Mouse (Mus musculus) ovary, adult 2 months (tissue): ENCODE measurements around the gene Rps18. TPM values are rescaled to one million over a fixed set of nuclear protein-coding genes. Genes with fewer than 3 reads are reported as not detected.

ENCODE experiments used
- polyA plus RNA-seq: library from polyadenylated mRNA; depleted of rRNA; stranded (reverse); fragments of >200 nt; gene quantifications from 2 replicates; pipeline ENCODE4 v1.2.3, GENCODE M21; 2012; rRNA removed

The Rps18 gene
- polyA plus RNA-seq, result 733 and 1,224 TPM in 2 replicates

DNA sequence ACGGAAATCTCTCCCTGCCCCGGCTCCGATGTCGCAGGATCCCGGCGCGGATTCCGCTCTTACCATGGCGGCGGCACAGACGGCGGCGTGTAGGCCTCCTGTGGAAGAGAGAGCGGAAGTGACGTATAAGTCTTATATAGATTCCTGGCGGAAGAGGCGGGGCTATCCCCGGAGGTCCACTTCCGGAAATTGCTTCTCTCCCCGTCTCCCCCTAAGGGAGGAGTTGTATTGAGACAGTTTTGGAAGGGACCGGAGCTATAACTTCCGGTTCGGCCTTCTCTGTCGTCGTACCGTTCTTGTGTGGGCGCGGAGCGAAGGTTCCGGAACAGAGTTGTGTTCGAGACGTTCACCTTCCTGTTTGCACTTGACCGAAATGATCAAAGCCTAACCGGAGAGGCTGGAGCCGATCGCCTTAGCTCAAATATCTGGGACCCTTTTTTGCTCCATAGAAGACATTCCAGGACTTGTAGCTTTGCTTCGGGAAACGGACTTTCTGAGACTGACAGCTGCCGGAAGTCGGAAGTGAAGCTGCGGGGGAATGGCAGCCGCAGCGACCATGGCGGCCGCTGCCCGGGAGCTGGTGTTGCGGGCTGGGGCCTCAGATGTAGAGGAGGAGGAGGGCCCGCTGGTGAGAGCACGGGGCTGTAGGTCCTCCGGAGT, at the start of gene Rps18, which contains the start of gene Vps52:
Gene Rps18, minus strand, starts transcription at position 447 of the 660 bp plus-strand sequence.
Gene Vps52, plus strand, starts transcription at position 258 of the 660 bp plus-strand sequence.

DNA sequence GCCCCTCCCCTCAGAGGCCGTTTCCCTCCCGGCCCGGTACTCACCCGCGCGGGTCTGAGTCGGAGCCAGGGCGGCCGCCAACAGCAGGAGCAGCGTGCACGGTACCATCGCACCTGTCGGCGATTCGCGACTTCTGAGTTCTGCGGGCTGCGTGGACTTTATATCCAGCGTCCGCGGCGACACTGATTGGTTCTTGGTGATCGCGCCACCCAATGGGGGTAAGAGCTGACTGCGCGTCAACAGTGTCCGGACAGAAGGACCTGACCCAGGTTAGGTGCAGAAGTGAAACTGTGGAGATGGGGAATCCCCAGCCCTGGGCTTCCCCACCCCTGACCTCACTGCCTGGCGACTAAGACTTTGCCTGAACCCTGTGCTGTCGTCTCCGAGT, 44.3 kb upstream of the Rps18 start, which contains the start of gene H2-K1:
Gene H2-K1, minus strand, starts transcription at position 198 of the 388 bp plus-strand sequence.

DNA sequence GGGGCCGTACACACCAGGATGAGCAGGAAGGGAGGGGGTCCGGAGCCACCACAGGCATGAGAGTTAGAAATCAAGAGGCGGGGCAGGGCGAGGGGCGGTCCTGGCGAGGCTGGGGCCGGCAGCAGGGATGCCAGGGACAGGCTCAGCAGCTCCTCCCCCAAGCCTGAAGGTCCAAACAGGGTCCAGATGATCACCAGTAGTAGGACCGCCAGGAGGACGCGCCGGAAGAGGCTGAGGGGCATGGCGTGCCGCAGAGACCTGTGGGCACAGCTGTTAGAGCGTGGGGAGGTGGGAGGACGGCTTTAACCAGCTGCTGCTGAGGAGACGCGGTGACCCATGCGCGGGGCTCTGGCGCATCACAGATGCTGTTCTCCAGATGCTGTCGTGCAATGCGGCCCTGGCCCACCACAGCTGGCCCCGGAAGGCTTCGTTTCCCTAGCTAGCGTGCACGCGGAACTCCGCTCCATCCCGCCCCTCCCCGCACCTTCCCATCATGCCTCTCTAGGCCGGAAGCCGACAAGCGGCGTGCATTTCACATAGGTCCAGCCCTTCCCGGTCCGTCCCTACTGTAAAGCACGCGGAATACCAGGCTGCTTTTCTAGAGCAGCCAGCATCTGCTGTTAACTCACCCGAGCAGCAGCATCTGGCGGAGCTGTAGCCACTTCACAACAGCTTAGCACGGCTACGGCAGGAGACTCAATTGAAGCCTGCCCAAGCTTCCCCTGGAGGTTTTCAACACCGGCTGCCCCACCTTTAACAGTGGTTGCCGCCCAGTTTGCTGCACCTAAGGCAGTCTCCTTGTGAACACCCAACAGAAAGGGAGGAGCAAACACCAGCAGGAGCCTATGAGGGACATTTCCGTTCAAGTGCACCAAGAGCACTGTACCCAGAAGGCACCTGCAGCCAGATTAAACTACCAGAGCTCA, 4.5 kb downstream of the Rps18 start, which contains the start of gene B3galt4:
Gene B3galt4, minus strand, starts transcription at position 468 of the 926 bp plus-strand sequence.

DNA sequence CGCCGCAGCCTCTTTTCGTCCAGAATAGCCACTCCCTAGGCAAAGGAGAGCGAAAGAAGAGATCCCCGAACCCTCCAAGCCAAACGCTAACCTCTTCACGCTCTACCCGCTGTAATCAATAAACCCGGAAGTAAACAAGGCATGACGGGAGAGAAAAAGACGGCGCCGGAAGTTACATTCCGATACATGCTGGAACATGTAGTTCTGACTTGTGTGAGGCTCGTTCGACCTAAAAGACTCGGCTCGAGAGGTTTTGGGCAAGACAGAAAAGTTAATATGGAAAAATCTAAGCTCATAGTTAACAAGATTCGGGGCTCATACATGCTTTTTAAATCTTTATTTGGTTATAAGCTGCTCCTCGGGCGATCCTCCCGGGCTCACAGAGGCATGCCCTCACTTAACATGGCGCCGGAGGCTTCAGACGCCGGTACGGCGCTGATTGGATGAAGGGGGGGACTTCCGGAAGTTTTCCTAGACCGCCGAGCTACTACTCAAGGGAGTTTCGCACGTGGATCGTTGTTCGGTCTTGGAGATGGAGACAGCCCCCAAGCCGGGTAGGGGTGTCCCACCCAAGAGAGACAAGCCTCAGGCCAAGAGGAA, 15.5 kb downstream of the Rps18 start, which contains the start of the genes Pfdn6 and Wdr46:
Gene Pfdn6, minus strand, starts transcription at position 138 of the 600 bp plus-strand sequence.
Gene Wdr46, plus strand, starts transcription at position 455 of the 600 bp plus-strand sequence.

DNA sequence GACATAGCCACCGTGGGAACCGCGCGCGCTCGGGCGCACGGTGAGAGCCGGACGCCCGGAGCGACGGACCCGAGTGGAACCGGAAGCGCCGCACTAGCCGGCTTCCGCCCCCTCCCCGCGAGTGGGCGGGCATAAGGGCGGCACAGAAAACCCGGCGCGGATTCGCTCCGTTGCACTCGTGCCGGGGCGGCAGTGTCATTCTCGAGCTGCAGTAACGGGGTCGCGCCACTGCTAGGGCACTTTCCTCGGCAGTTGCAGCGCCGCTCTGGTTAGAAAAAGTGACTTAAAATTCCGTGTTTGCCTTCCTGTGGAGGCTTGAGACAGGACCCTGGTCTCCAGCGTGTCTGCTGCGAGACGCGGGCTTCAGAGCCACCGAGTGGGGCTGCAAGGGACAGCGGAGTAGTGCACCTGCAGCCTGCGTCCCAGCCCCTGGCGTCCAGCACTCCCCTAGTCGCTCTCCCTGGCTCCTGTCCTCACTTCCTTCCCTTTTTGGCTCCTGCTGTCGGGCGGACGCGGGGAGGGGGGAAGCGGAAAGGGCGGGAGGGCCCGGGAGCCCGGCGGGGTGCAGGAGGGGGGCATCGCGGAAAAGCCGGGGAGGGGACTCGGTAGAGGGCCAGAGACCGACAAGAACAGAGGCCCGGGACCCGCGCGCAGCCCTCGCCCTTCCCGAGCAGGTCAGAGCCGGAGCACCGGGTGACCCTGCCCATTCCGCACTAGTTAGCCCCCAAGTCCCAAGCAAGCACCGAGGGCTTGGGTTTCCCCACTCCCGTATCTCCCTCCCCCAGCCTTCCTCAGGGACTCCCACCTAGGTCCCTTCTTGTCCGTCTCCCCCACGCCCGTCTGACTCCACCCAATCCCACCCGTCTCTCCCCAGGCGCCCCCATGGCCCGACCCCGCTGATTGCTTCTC, 26.2 kb downstream of the Rps18 start, which contains the start of gene Rgl2:
Gene Rgl2, plus strand, starts transcription at position 173 of the 909 bp plus-strand sequence.

DNA sequence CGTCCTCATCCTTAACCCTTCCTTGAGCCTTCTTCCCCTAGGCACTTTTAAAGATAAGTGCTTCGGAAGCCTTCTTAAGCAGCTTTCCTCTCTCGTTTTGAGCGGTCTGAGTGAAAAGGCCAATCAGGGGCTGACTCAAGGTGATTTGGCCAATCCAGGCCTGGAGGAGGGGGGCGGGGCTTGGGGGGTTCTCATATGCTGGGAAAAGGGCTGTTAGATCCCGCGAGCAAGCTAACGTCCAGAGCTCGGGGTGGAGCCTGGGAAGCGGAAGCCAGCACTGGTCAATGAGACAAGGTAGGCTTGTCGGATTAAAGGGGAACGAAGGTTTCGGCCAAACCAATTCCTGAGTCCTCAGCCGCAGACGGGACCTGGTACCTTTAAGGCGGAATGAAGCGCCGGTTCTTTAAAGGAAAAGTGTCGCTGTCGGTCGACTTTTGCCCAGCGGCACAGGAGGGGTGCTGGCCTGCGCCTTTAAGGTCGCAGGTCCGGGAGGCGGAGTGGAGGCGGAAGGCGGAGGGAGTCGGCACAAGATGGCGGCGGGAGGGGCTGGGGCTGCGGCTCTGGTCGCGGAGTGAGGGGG, 40.0 kb downstream of the Rps18 start, which contains the start of the genes Tapbp and Zbtb22:
Gene Tapbp, plus strand, starts transcription at position 229 of the 580 bp plus-strand sequence.
Gene Zbtb22, plus strand, starts transcription at position 234 of the 580 bp plus-strand sequence.

DNA sequence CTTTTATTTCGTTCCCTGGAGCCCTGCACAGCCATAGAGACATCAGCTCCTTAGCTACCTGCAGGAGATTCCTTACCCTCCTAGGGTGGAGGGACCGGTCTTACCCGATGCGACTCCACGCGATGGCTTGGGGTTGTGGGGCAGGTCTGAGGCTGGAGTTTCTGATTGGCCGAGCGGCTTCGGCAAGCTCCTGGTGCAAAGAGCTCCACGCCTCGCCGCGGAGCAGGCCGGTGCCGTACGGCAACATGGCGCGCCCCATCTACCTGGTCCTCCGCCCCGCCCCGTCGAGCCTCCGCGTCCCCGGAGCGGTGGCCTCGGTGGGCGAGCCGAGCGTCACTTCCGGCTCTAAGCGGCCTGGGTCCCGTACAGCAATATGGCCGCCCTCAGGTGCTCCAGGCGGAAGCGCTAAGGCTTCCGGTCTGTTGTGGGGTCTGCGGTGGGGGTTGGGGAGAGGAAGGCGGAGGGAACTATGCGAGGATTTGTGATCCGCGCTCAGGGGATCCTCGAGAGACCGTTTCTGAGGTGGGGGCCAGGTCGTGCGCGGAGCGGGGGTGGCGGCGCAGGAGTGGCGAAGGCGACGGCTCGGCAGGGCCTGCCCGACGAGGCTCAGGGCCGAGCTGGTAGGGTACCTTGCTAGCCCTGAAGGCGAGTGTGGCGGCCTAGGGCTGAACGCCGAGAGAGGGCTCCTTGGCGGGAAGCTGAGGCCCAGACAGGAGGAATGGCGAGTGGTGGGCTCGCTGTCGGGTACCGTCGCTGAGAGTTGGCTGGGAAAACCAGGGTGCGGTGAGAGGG, 46.5 kb downstream of the Rps18 start, which contains the start of gene Daxx:
Gene Daxx, plus strand, starts transcription at position 338 of the 792 bp plus-strand sequence.

DNA sequence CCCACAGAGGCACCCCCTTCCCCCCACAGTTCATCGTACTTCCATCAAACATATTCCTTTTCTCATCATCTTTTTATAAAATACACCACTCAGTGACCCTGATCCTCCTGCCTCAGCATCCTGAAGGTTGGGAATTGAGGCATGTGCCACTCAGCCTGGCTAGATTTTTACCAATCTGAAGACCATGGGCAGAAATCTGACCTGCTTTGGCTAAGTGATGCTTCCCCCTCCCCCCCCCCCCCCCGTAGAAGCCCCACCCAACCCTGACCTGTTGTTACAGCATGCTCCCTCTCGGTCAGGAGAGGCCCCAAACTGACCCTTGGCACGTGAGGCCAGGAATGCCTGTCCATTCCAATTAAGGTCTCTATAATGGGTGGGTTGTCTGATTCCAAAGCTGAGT, 51.0 kb downstream of the Rps18 start, which contains the start of gene Platr17:
Gene Platr17, plus strand, starts transcription at position 301 of the 400 bp plus-strand sequence.

Other genes with a start within 250 kb of the Rps18 start
- 93.6 and 111 TPM in 2 replicates for gene March2, start 237.3 kb downstream of the Rps18 start, polyA plus RNA-seq
- 589 and 629 TPM in 2 replicates for gene Rab11b, start 195.5 kb downstream of the Rps18 start, polyA plus RNA-seq
- gene Angptl4, start 174.2 kb downstream of the Rps18 start, polyA plus RNA-seq, result 133 and 185 TPM in 2 replicates
- gene Kank3, start 145.5 kb downstream of the Rps18 start, polyA plus RNA-seq, result 193 and 200 TPM in 2 replicates
- gene Rps28, start 131.4 kb downstream of the Rps18 start, polyA plus RNA-seq, result 1,023 and 1,245 TPM in 2 replicates
- gene Ndufa7, start 131.4 kb downstream of the Rps18 start, polyA plus RNA-seq, result 549 and 689 TPM in 2 replicates
- 124 and 183 TPM in 2 replicates for gene Cd320, start 112.9 kb downstream of the Rps18 start, polyA plus RNA-seq
- gene Gm7029, start 82.2 kb downstream of the Rps18 start, polyA plus RNA-seq, result not detected in 2 replicates
- 12.1 and 15.3 TPM in 2 replicates for gene Kifc1, start 65.3 kb downstream of the Rps18 start, polyA plus RNA-seq
- gene Platr17, start 50.9 kb downstream of the Rps18 start, polyA plus RNA-seq, result 0.43 TPM in 1 of 2 replicates, not detected in the other
- 53.9 and 59.5 TPM in 2 replicates for gene Daxx, start 46.6 kb downstream of the Rps18 start, polyA plus RNA-seq
- 189 and 212 TPM in 2 replicates for gene Tapbp, start 40.1 kb downstream of the Rps18 start, polyA plus RNA-seq
- 105 and 109 TPM in 2 replicates for gene Zbtb22, start 40.1 kb downstream of the Rps18 start, polyA plus RNA-seq
- 212 and 227 TPM in 2 replicates for gene Rgl2, start 26.5 kb downstream of the Rps18 start, polyA plus RNA-seq
- gene Pfdn6, start 15.7 kb downstream of the Rps18 start, polyA plus RNA-seq, result 18.3 and 18.5 TPM in 2 replicates
- 26.7 and 33.0 TPM in 2 replicates for gene Wdr46, start 15.3 kb downstream of the Rps18 start, polyA plus RNA-seq
- 13.9 and 15.3 TPM in 2 replicates for gene B3galt4, start 4.5 kb downstream of the Rps18 start, polyA plus RNA-seq
- 65.4 and 80.8 TPM in 2 replicates for gene Vps52, start 189 bp downstream of the Rps18 start, polyA plus RNA-seq
- gene H2-K1, start 44.3 kb upstream of the Rps18 start, polyA plus RNA-seq, result 968 and 1,399 TPM in 2 replicates
- gene Ring1, start 68.7 kb upstream of the Rps18 start, polyA plus RNA-seq, result 133 and 190 TPM in 2 replicates
- 161 and 192 TPM in 2 replicates for gene H2-Ke6, start 72.1 kb upstream of the Rps18 start, polyA plus RNA-seq
- 301 and 303 TPM in 2 replicates for gene Slc39a7, start 75.7 kb upstream of the Rps18 start, polyA plus RNA-seq
- gene Rxrb, start 75.8 kb upstream of the Rps18 start, polyA plus RNA-seq, result 85.3 and 124 TPM in 2 replicates
- 1.5 and 2.2 TPM in 2 replicates for gene Col11a2, start 83.4 kb upstream of the Rps18 start, polyA plus RNA-seq
- 4.3 and 5.2 TPM in 2 replicates for gene H2-Oa, start 136.3 kb upstream of the Rps18 start, polyA plus RNA-seq
- gene H2-DMa, start 163.5 kb upstream of the Rps18 start, polyA plus RNA-seq, result 27.4 and 34.5 TPM in 2 replicates
- gene Brd2, start 166.6 kb upstream of the Rps18 start, polyA plus RNA-seq, result 98.9 and 139 TPM in 2 replicates
- gene H2-DMb2, start 187.3 kb upstream of the Rps18 start, polyA plus RNA-seq, result 4.9 and 5.2 TPM in 2 replicates
- gene H2-DMb1, start 197.1 kb upstream of the Rps18 start, polyA plus RNA-seq, result 37.1 and 46.2 TPM in 2 replicates
- gene Tap1, start 231.6 kb upstream of the Rps18 start, polyA plus RNA-seq, result 31.1 and 34.5 TPM in 2 replicates
- 33.5 and 45.8 TPM in 2 replicates for gene Psmb9, start 231.8 kb upstream of the Rps18 start, polyA plus RNA-seq
- gene Psmb8, start 241.7 kb upstream of the Rps18 start, polyA plus RNA-seq, result 53.0 and 66.5 TPM in 2 replicates
- 45.6 and 51.9 TPM in 2 replicates for gene Tap2, start 247.5 kb upstream of the Rps18 start, polyA plus RNA-seq